Mouse (Mus musculus): ENCODE results near the gene Cldn12. TPM values are rescaled to one million over a fixed set of nuclear protein-coding genes. Genes with fewer than 3 reads are reported as not detected.

Cldn12 gene
- total RNA-seq (2012; rRNA removed) = 42.9 and 52.7 TPM in 2 replicates

GRCm38 (mm10) chr5:5514196-5515076, at the start of gene Cldn12:
Gene Cldn12, minus strand, starts transcription at chr5:5514958.
- Histone ChIP-seq H3K9me3 (ENCODE audit: control insufficient read depth, insufficient read depth, low read depth, low read length) (no peaks in the 10 kb centered on the region), H3K27ac (ENCODE audit: insufficient read depth, low read depth, low read length, poor library complexity, severe bottlenecking) (peak within 1 kb of the TSS; percentile 60), H3K36me3 (ENCODE audit: control insufficient read depth, insufficient read depth, low read length, poor library complexity, severe bottlenecking) (no peaks in the 10 kb centered on the region), H3K4me1 (ENCODE audit: control insufficient read depth in 2 of 2, insufficient read depth in 2 of 2, low read length in 2 of 2, poor library complexity in 1 of 2) (0 out of 4 replicates have a peak, but pooled peaks cover 0 to 2% of the 10 kb centered on the region in 2 experiments), H3K4me3 (ENCODE audit: insufficient read depth in 1 of 2, low read depth in 1 of 2, low read length in 2 of 2, poor library complexity in 1 of 2, severe bottlenecking in 1 of 2) (peak within 1 kb of the TSS; percentile 91 to 98), H3K9ac (ENCODE audit: insufficient read depth, low read depth, low read length, poor library complexity, severe bottlenecking) (peak within 1 kb of the TSS; percentile 89)
- in situ Hi-C loops (cut with MboI; ENCODE audit: low sequenced_read_pairs in 2 of 2, unreplicated experiment in 2 of 2) = no loop called here
- TF ChIP-seq HCFC1 (IDR thresholded peaks at IDR 0.05; ENCODE audit: borderline replicate concordance, insufficient read depth, low read length) (peak; percentile 90), ZC3H11A (IDR thresholded peaks at IDR 0.05; ENCODE audit: borderline replicate concordance, low read depth, low read length) (no peak)
- DNase-seq (ENCODE audit: low read depth, low spot score) = peak; percentile 93

GRCm38 (mm10) chr5:5562435-5562834, 47.7 kb upstream of the Cldn12 start:
- Histone ChIP-seq H3K4me3 (ENCODE audit: insufficient read depth in 1 of 2, low read depth in 1 of 2, low read length in 2 of 2, poor library complexity in 1 of 2, severe bottlenecking in 1 of 2) (no peak overlapping the region), H3K9ac (ENCODE audit: insufficient read depth, low read depth, low read length, poor library complexity, severe bottlenecking) (no peak overlapping the region), H3K9me3 (ENCODE audit: control insufficient read depth, insufficient read depth, low read depth, low read length) (no peaks in the 10 kb centered on the region), H3K36me3 (ENCODE audit: control insufficient read depth, insufficient read depth, low read length, poor library complexity, severe bottlenecking) (no peaks in the 10 kb centered on the region), H3K4me1 (ENCODE audit: control insufficient read depth in 2 of 2, insufficient read depth in 2 of 2, low read length in 2 of 2, poor library complexity in 1 of 2) (no peaks in the 10 kb centered on the region), H3K27ac (ENCODE audit: insufficient read depth, low read depth, low read length, poor library complexity, severe bottlenecking) (no peak overlapping the region)
- TF ChIP-seq CHD2 (IDR thresholded peaks at IDR 0.05; ENCODE audit: low read depth, low read length) (no peak), MAFK (IDR thresholded peaks at IDR 0.05; ENCODE audit: insufficient read depth, low read depth, low read length) (0 out of 2 replicates have a peak, but pooled peaks have one; percentile 11), ZNF384 (IDR thresholded peaks at IDR 0.05; ENCODE audit: low read depth, low read length) (no peak), HCFC1 (IDR thresholded peaks at IDR 0.05; ENCODE audit: borderline replicate concordance, insufficient read depth, low read length) (no peak), ZC3H11A (IDR thresholded peaks at IDR 0.05; ENCODE audit: borderline replicate concordance, low read depth, low read length) (no peak)
- in situ Hi-C loops (cut with MboI; ENCODE audit: low sequenced_read_pairs in 2 of 2, unreplicated experiment in 2 of 2) = no loop called here
- no peak for DNase-seq (ENCODE audit: low read depth, low spot score)

DNA sequence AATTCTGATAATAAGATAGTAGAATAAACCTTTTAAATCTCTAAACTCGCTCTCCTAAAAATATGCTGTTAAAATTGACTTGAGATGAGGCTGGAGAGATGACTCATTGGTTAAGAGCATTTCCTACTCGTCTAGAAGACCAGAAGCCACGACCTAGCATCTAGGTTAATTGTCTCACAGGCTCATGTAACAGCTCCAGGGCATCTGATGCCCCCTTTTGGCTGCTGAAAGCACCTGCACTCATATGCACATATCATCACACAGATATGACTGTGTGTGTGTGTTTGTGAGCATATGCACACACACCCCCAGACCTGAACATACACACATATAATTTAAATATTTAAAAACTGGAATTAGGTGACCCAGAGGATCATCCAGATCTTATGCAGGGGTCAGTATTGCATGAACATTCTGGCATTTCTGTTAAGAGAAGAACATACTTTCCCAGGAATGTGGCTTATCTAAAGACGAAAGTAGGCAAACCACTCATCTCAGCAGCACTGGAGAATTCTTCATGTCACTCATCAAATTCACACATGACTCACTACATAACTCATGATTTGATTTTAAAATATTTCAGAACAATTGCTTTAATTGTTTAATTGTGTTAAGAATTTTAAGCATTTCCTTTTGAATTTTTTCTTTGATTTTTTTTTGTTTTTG, 46.4 kb upstream of the Cldn12 start:
- in situ Hi-C loops (cut with MboI; ENCODE audit: low sequenced_read_pairs in 2 of 2, unreplicated experiment in 2 of 2) = no loop called here
- Histone ChIP-seq H3K4me3 (ENCODE audit: insufficient read depth in 1 of 2, low read depth in 1 of 2, low read length in 2 of 2, poor library complexity in 1 of 2, severe bottlenecking in 1 of 2) (no peak overlapping the region), H3K9ac (ENCODE audit: insufficient read depth, low read depth, low read length, poor library complexity, severe bottlenecking) (no peak overlapping the region), H3K4me1 (ENCODE audit: control insufficient read depth in 2 of 2, insufficient read depth in 2 of 2, low read length in 2 of 2, poor library complexity in 1 of 2) (no peaks in the 10 kb centered on the region), H3K9me3 (ENCODE audit: control insufficient read depth, insufficient read depth, low read depth, low read length) (no peaks in the 10 kb centered on the region), H3K36me3 (ENCODE audit: control insufficient read depth, insufficient read depth, low read length, poor library complexity, severe bottlenecking) (no peaks in the 10 kb centered on the region), H3K27ac (ENCODE audit: insufficient read depth, low read depth, low read length, poor library complexity, severe bottlenecking) (no peak overlapping the region)
- TF ChIP-seq HCFC1 (IDR thresholded peaks at IDR 0.05; ENCODE audit: borderline replicate concordance, insufficient read depth, low read length) = no peak
- TF ChIP-seq MAFK (IDR thresholded peaks at IDR 0.05; ENCODE audit: insufficient read depth, low read depth, low read length) = no peak
- no peak for TF ChIP-seq CHD2 (IDR thresholded peaks at IDR 0.05; ENCODE audit: low read depth, low read length)
- TF ChIP-seq ZC3H11A (IDR thresholded peaks at IDR 0.05; ENCODE audit: borderline replicate concordance, low read depth, low read length) = no peak
- no peak for TF ChIP-seq ZNF384 (IDR thresholded peaks at IDR 0.05; ENCODE audit: low read depth, low read length)
- DNase-seq (ENCODE audit: low read depth, low spot score) = no peak

GRCm38 (mm10) chr5:5559798-5560197, 45.0 kb upstream of the Cldn12 start:
- no peaks in the 10 kb centered on the region for H3K9me3 ChIP-seq (ENCODE audit: control insufficient read depth, insufficient read depth, low read depth, low read length)
- no peak for DNase-seq (ENCODE audit: low read depth, low spot score)
- H3K9ac ChIP-seq (ENCODE audit: insufficient read depth, low read depth, low read length, poor library complexity, severe bottlenecking) = peak overlapping the region; percentile 29; the same call in 1 of the 2 replicates
- H3K4me3 ChIP-seq (ENCODE audit: insufficient read depth in 1 of 2, low read depth in 1 of 2, low read length in 2 of 2, poor library complexity in 1 of 2, severe bottlenecking in 1 of 2) = peak overlapping the region; percentile 79 to 87
- H3K4me1 ChIP-seq (ENCODE audit: control insufficient read depth in 2 of 2, insufficient read depth in 2 of 2, low read length in 2 of 2, poor library complexity in 1 of 2) = no peaks in the 10 kb centered on the region
- in situ Hi-C loops (cut with MboI; ENCODE audit: low sequenced_read_pairs in 2 of 2, unreplicated experiment in 2 of 2) = no loop called here
- H3K36me3 ChIP-seq (ENCODE audit: control insufficient read depth, insufficient read depth, low read length, poor library complexity, severe bottlenecking) = peaks cover 2% of the 10 kb centered on the region
- no peak overlapping the region for H3K27ac ChIP-seq (ENCODE audit: insufficient read depth, low read depth, low read length, poor library complexity, severe bottlenecking)
- TF ChIP-seq ZC3H11A (IDR thresholded peaks at IDR 0.05; ENCODE audit: borderline replicate concordance, low read depth, low read length) = no peak
- no peak for TF ChIP-seq CHD2 (IDR thresholded peaks at IDR 0.05; ENCODE audit: low read depth, low read length)
- no peak for TF ChIP-seq ZNF384 (IDR thresholded peaks at IDR 0.05; ENCODE audit: low read depth, low read length)
- TF ChIP-seq HCFC1 (IDR thresholded peaks at IDR 0.05; ENCODE audit: borderline replicate concordance, insufficient read depth, low read length) = no peak
- no peak for TF ChIP-seq MAFK (IDR thresholded peaks at IDR 0.05; ENCODE audit: insufficient read depth, low read depth, low read length)
